Mouse (Mus musculus) intestine, embryonic 14.5 days (tissue): ENCODE measurements around the gene Islr. TPM values are rescaled to one million over a fixed set of nuclear protein-coding genes. Genes with fewer than 3 reads are reported as not detected.

Experiments
- ATAC-seq: fragments of 200-750 bp; cut with Nextera tagmentation; replicated peaks from 2 replicates; pipeline ENCODE4 v1.8.0; 2017; ENCODE audit warnings: low read depth, moderate number of reproducible peaks, moderate TSS enrichment, moderate library complexity; ENCODE audit not compliant: low FRiP score, low TSS enrichment
- DNase-seq: peaks from one replicate; pipeline ENCODE4 v3.0.0-alpha.2; 2018; ENCODE audit warnings: low spot score
- H3K27ac ChIP-seq: fragments of 300-500 bp; sonication (generic); 2 replicates; pipeline ENCODE4 v1.5.1; 2014; ENCODE audit warnings: low read depth, mild to moderate bottlenecking, control low read depth
- H3K27me3 ChIP-seq: fragments of 300-500 bp; sonication (generic); replicated peaks from 2 replicates; pipeline ENCODE4 v1.6.1; 2014; ENCODE audit warnings: low read length, control low read depth; ENCODE audit not compliant: control insufficient read depth, insufficient read depth
- H3K36me3 ChIP-seq: fragments of 300-500 bp; sonication (generic); 2 replicates; pipeline ENCODE4 v1.6.1; 2014; ENCODE audit warnings: low read length, control low read depth; ENCODE audit not compliant: control insufficient read depth, insufficient read depth
- H3K4me1 ChIP-seq: fragments of 300-500 bp; sonication (generic); replicated peaks from 2 replicates; pipeline ENCODE4 v1.6.1; 2014; ENCODE audit warnings: low read length, control low read depth, mixed read lengths; ENCODE audit not compliant: control insufficient read depth, insufficient read depth
- H3K4me2 ChIP-seq: fragments of 300-500 bp; sonication (generic); 2 replicates; pipeline ENCODE4 v1.6.1; 2014; ENCODE audit warnings: low read length
- H3K4me3 ChIP-seq: fragments of 300-500 bp; sonication (generic); 2 replicates; pipeline ENCODE4 v1.5.1; 2014; ENCODE audit warnings: low read depth, low read length, control low read depth, mixed read lengths
- H3K9ac ChIP-seq: fragments of 300-500 bp; sonication (generic); 2 replicates; pipeline ENCODE4 v1.6.1; 2014; ENCODE audit warnings: mild to moderate bottlenecking, low read length
- H3K9me3 ChIP-seq: fragments of 300-500 bp; sonication (generic); 2 replicates; pipeline ENCODE4 v1.6.1; 2016; ENCODE audit warnings: low read length, control low read depth; ENCODE audit not compliant: control insufficient read depth
- WGBS: fragments of 180-500 bp; shearing (Covaris S2); extraction: QIAGEN DNeasy Blood & Tissue Kit; methylation state at CpG from one replicate; pipeline ENCODE4 v1.1.7; 2014; 5-methylcytosine and 5-hydroxymethylcytosine counted together
- polyA plus RNA-seq: library from polyadenylated mRNA; unstranded; fragments of >200 nt; fragmentation: Nextera tagmentation; extraction: Ambion mirVana; gene quantifications from 2 replicates; pipeline ENCODE4 v1.2.1, GENCODE M21; 2014

Gene Islr
- polyA plus RNA-seq, 1 experiment from 2014 or later = 65.5 TPM

DNA sequence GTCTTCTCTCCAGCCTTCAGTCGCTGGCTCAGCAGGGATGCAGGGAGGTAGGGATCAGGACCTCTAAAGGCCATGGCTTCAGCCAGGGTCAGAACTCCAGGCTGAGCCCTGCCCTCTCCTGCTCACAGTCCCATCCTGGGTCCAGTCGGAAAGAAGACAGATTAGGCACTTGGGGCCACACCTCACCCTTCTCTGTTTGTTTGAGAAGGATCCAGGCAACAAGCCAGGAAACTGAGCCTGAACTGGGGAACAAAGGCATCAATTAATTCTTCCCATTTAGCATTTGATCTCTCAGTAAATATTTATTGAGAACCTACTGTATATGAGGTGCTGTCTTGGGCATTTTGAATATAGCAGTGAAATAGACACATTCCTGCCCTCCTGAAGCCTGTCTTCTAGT lies 85.4 kb downstream of the Islr start, which contains the start of gene Ccdc33:
TSS of gene Ccdc33 (minus strand) at position 153 of the 400 bp plus-strand sequence.
- H3K36me3 ChIP-seq = no peaks in the 10 kb centered on the region
- no peak within 1 kb of the TSS for H3K4me2 ChIP-seq
- H3K27ac ChIP-seq = no peak within 1 kb of the TSS
- H3K9me3 ChIP-seq = no peaks in the 10 kb centered on the region
- WGBS = 26% methylated on average over 2 of the region's 2 CpGs
- no peak within 1 kb of the TSS for H3K9ac ChIP-seq
- no peak for ATAC-seq
- H3K4me1 ChIP-seq = peaks cover 18% of the 10 kb centered on the region
- H3K27me3 ChIP-seq = peaks cover 10% of the 10 kb centered on the region; the same call in 1 of the 2 replicates
- DNase-seq = no peak
- H3K4me3 ChIP-seq = no peak within 1 kb of the TSS

DNA sequence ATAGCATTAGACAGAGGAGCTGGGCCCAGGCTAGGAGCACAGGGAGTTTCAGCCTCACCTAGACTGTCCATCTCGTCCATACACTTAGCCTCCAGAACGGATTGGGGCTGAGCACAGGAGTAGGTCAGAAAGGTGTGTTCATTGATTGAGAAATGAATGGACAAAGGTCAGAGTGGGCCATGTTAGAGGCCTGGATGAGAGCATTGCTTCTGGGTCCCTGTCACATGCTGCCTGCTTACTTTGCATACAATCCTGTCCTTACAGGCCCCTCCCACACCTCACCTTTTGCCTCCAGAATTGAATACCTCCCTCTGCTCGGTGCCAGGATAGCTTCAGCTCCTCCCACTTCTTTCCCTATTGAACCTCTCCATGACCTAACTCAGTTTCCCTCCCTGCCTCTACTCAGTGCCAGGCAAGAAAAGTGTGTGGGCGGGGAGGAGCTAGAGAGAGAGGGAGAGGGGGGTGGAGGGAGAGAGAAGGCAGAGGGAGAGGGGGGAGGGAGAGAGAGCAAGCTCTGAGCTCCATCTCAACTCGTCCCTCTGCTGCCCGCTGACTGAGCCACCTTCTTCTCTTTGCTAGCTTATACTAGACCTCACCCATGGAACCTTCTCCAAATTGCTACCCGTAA lies 88.0 kb downstream of the Islr start:
- H3K36me3 ChIP-seq = no peaks in the 10 kb centered on the region
- H3K4me1 ChIP-seq = peaks cover 34% of the 10 kb centered on the region
- no peak overlapping the region for H3K27ac ChIP-seq
- H3K27me3 ChIP-seq = peaks cover 14% of the 10 kb centered on the region; the same call in 1 of the 2 replicates
- H3K4me3 ChIP-seq = no peak overlapping the region
- no peak overlapping the region for H3K9ac ChIP-seq
- ATAC-seq (no peak), DNase-seq (no peak)
- H3K4me2 ChIP-seq = no peak overlapping the region
- WGBS = 55% methylated on average over 7 of the region's 7 CpGs
- H3K9me3 ChIP-seq = no peaks in the 10 kb centered on the region

DNA sequence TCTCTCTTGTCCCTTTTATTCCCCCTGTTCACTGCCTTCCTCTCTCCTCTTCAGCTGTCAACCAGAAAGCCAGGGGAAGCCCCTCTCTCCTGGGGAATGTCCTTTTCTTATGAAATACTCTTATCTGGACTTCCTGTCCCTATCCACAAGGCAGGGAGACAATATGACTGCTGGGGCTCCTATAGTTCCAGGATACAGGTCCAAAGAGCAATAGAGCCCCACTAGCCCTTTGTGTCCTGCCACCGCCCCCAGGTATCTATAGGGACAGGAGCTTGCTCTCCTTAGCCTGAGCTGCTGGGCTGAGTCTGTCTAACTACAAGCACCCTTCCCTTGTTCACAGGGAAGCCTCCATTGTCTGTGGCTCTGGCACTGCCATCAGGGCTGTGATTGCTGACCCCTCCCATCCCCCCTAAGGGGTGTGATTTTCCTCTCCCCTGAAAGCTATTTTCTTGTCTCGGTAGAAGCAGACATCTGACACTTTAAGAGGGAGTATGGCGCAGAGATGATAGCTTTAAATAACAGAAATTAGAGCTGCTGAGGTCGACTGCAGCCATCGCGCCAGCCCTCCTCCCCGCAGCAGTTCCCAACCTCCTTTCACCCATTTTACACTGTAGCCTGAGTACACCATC lies 88.7 kb downstream of the Islr start:
- H3K9me3 ChIP-seq = no peaks in the 10 kb centered on the region
- DNase-seq = no peak
- H3K4me2 ChIP-seq = no peak overlapping the region
- no peak for ATAC-seq
- peaks cover 34% of the 10 kb centered on the region for H3K4me1 ChIP-seq
- no peak overlapping the region for H3K9ac ChIP-seq
- WGBS = 29% methylated on average over 7 of the region's 7 CpGs
- no peaks in the 10 kb centered on the region for H3K36me3 ChIP-seq
- H3K27ac ChIP-seq = no peak overlapping the region
- peaks cover 14% of the 10 kb centered on the region; the same call in 1 of the 2 replicates for H3K27me3 ChIP-seq
- no peak overlapping the region for H3K4me3 ChIP-seq

DNA sequence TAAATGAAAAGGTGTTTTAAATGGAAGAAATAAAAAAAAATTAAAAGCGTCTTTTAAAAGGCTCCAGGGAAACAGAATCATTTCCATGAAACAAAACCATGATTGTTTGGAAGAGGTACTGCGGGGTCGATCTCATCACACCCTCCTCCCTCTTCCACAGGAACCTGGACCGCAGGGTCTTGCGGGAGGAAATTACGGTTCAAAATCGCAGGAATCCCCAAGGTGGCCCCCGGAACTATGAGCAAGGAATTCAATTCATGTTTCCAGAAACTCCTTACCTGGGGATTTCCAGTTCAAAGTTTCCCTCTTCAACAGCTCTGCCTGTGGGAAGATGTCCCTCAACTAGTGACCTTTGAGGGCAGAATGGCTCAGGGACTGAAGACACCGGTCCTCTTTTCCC lies 90.1 kb downstream of the Islr start:
- no peaks in the 10 kb centered on the region for H3K36me3 ChIP-seq
- no peaks in the 10 kb centered on the region for H3K9me3 ChIP-seq
- 14% methylated on average over 9 of the region's 9 CpGs for WGBS
- no peak overlapping the region; the same call in 1 of the 2 replicates for H3K27ac ChIP-seq
- H3K4me2 ChIP-seq = peak overlapping the region; percentile 38; the same call in 1 of the 2 replicates
- DNase-seq (no peak), ATAC-seq (no peak)
- peaks cover 14% of the 10 kb centered on the region; the same call in 1 of the 2 replicates for H3K27me3 ChIP-seq
- no peak overlapping the region for H3K4me3 ChIP-seq
- peaks cover 34% of the 10 kb centered on the region for H3K4me1 ChIP-seq
- H3K9ac ChIP-seq = no peak overlapping the region

DNA sequence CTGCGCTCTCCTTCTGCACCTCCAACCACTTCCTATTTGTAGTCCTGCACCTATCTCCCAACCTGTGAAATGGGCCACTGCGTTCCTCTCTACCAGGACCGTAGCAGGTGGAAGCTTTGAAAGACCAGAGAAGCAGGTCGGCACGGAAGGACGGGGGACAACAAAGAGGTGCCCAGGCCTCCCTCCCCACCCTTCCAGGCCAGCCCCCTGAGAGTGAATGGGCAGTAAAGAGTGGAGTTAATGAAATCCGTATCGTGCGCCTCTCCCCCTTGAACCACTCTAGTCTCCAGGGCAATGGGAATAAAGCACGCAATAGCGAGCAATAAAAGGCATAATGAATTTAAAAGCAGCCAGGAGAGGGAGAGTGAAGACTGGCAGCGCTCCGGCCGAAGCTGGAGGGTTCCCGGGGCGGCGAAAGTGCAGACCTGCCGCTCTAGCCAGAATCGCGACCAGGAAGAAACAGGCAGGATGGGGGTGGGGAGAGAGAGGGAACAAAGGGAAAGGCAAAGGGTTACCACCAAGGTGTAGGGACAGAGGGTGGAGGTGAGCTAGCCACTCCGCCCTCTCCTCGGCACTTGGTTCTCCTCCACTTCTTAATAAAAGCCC lies 90.7 kb downstream of the Islr start:
- no peak for DNase-seq
- ATAC-seq = no peak; the same call in 1 of the 2 replicates
- Histone ChIP-seq H3K27ac (peak overlapping the region; percentile 64), H3K4me3 (no peak overlapping the region), H3K36me3 (no peaks in the 10 kb centered on the region), H3K9ac (no peak overlapping the region), H3K4me1 (peaks cover 34% of the 10 kb centered on the region), H3K27me3 (peaks cover 14% of the 10 kb centered on the region; the same call in 1 of the 2 replicates), H3K4me2 (peak overlapping the region; percentile 38), H3K9me3 (no peaks in the 10 kb centered on the region)
- WGBS = 6% methylated on average over 22 of the region's 22 CpGs

DNA sequence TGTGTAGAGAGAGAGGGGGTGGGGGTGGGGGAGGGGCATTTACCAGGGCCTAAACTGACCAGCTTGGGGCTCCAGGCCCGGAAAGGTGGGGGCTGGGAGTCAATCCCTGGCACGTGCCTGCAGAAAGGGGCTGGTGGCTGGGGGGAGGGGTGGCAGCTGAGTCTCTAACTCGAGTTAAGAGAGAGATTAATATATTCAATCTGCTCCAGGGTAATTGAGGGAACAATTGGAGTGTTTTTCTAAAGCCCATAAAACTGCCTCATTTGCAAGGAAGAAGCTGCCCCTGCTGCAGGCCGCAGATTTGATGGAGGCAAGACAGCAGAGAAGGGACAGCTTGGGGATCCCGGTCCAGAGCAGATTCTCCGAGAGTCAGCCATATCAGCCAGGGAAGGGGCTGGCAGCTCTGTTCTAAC lies 91.2 kb downstream of the Islr start:
- H3K9ac ChIP-seq = no peak overlapping the region
- no peaks in the 10 kb centered on the region for H3K36me3 ChIP-seq
- peak overlapping the region; percentile 64 for H3K27ac ChIP-seq
- H3K4me3 ChIP-seq = no peak overlapping the region
- DNase-seq (peak; percentile 77), ATAC-seq (peak; percentile 63)
- H3K4me2 ChIP-seq = peak overlapping the region; percentile 38
- H3K4me1 ChIP-seq = peaks cover 34% of the 10 kb centered on the region
- 15% methylated on average over 6 of the region's 6 CpGs for WGBS
- no peaks in the 10 kb centered on the region for H3K9me3 ChIP-seq
- peaks cover 14% of the 10 kb centered on the region; the same call in 1 of the 2 replicates for H3K27me3 ChIP-seq

DNA sequence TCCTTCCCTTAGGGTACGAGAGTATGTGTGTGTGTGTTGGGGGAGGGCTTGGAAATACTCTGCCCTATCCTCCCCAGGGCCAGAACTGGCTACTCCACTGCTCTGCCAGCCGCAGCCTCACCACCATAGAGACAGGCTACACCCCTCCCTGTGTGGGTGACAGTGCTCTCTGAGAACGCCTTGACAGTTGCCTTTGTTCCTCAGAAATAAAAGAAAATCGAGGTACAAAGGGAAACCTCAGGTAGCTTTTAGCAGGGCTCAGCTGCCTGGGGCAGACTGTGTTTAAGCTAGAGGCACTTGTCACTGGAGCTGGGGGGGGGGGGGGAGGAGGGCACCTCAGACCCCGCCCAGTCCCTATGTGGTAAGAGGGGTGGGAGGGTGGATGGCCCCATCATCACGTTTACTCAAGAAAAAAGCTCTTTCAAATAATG lies 91.8 kb downstream of the Islr start:
- Histone ChIP-seq H3K36me3 (no peaks in the 10 kb centered on the region), H3K4me1 (peaks cover 34% of the 10 kb centered on the region), H3K27me3 (peaks cover 14% of the 10 kb centered on the region; the same call in 1 of the 2 replicates), H3K4me3 (no peak overlapping the region), H3K9me3 (no peaks in the 10 kb centered on the region), H3K27ac (no peak overlapping the region), H3K9ac (no peak overlapping the region), H3K4me2 (no peak overlapping the region)
- peak; percentile 65 for ATAC-seq
- DNase-seq = no peak
- 27% methylated on average over 6 of the region's 6 CpGs for WGBS

DNA sequence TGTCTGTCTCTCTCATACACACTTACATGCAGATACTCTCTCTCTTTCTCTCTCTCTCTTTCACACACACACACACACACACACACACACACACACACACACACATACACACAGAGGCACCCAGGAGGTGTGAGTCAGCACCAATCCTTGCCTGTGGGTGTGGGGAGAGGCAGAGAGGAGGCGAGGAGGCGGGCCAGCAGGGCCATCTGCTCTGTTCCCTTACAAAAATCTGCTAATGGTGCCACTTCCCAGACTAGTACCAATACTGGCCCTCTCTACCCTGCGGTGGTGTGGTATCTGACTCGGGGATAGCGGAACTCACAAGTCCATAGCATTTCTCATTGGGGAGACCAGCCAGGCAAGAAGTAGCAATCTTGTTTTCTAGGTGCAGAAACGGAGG lies 92.7 kb downstream of the Islr start:
- no peaks in the 10 kb centered on the region for H3K9me3 ChIP-seq
- ATAC-seq (no peak), DNase-seq (no peak)
- peaks cover 34% of the 10 kb centered on the region for H3K4me1 ChIP-seq
- H3K4me2 ChIP-seq = no peak overlapping the region
- H3K9ac ChIP-seq = no peak overlapping the region
- H3K36me3 ChIP-seq = no peaks in the 10 kb centered on the region
- no peak overlapping the region for H3K4me3 ChIP-seq
- WGBS = 54% methylated on average over 6 of the region's 6 CpGs
- H3K27ac ChIP-seq = no peak overlapping the region
- H3K27me3 ChIP-seq = peaks cover 14% of the 10 kb centered on the region; the same call in 1 of the 2 replicates
